Mouse (Mus musculus): Measurements from ENCODE around the gene Uhrf1. TPM values are rescaled to one million over a fixed set of nuclear protein-coding genes. Genes with fewer than 3 reads are reported as not detected.

Gene Uhrf1
- polyA plus RNA-seq, 1 experiment from 2014 or later: 74.8 TPM

- ATAC-seq (ENCODE audit: low read depth) (no peak), DNase-seq (ENCODE audit: low spot score) (no peak)
- H3K27me3 ChIP-seq (replicated peaks; ENCODE audit: control insufficient read depth, insufficient read depth, low read length): no peaks in the 10 kb centered on the region
- peak overlapping the region; percentile 77 for H3K27ac ChIP-seq (replicated peaks; ENCODE audit: low read depth, low read length)
- peak overlapping the region; percentile 35 for H3K4me3 ChIP-seq (ENCODE audit: low read depth, low read length)
- H3K9ac ChIP-seq (ENCODE audit: low read depth, low read length): peak overlapping the region; percentile 55
- 72% methylated on average over 3 of the region's 3 CpGs for WGBS
- H3K9me3 ChIP-seq (ENCODE audit: control insufficient read depth, low read length): no peaks in the 10 kb centered on the region
- H3K4me2 ChIP-seq (ENCODE audit: low read depth, low read length): peak overlapping the region; percentile 66
- H3K4me1 ChIP-seq (ENCODE audit: control insufficient read depth, insufficient read depth, low read length): no peaks in the 10 kb centered on the region
- H3K36me3 ChIP-seq (ENCODE audit: control insufficient read depth, insufficient read depth, low read length): peaks cover 12% of the 10 kb centered on the region; the same call in 1 of the 2 replicates
These were observed 33.4 kb upstream of the Uhrf1 start for GRCm38 (mm10) chr17:56269741-56270140.

DNA sequence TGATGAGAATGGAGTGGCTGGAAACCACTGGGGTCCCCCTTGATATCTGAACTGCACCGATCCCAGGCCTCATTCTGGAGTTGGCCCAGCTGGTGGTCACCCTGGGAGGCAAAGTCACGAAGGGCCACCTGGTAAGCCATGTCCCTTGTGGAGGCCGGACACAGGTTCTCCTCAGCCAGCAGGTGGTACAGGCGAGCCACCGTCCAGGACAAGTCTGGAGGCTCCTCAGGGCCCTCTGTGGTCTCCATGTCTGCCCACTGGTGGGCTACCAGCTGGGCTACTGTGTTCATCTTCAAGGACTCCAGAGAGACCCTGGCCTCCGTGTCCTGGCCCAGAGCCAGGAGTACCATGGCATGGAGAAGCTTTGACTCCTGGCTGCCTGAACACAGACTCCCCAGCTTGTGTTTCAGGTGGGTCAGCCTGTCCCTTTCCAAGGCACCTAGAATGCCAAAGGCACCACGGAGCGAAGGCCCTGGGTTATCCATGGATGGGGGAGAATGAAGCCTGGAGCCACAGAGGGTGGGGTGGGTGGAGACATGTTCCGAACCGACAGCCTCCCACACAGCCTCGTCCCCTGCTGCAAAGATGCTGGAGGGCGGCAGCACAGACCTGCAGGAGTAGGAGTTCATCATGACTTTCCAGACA, 31.4 kb upstream of the Uhrf1 start:
- WGBS: 80% methylated on average over 10 of the region's 12 CpGs

DNA sequence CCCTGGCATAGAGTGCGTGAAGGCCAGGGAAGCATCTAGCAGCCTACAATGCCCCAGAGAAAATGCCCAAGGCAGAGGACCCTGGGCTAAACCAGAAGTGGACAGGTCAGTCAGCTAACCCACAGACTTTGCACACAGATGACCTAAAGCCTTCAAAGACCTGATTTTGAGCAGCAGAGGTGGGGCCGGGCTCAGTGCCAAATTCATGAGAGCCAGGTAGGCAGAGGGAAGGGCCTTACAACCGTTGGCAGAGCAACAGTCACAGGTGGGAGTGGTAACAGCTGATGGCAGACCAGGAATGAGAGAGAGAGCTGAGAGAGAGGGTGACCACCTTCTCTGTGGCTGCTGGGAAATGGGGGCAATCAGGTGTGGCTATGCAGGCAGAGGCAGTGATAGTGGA, 30.5 kb upstream of the Uhrf1 start:
- H3K9me3 ChIP-seq (ENCODE audit: control insufficient read depth, low read length): no peaks in the 10 kb centered on the region
- no peak overlapping the region for H3K4me3 ChIP-seq (ENCODE audit: low read depth, low read length)
- 0 out of 2 replicates have a peak, but pooled peaks cover 2% of the 10 kb centered on the region for H3K4me1 ChIP-seq (ENCODE audit: control insufficient read depth, insufficient read depth, low read length)
- peaks cover 12% of the 10 kb centered on the region; the same call in 1 of the 2 replicates for H3K36me3 ChIP-seq (ENCODE audit: control insufficient read depth, insufficient read depth, low read length)
- H3K27ac ChIP-seq (replicated peaks; ENCODE audit: low read depth, low read length): no peak overlapping the region
- WGBS: 77% methylated on average over 3 of the region's 3 CpGs
- no peaks in the 10 kb centered on the region for H3K27me3 ChIP-seq (replicated peaks; ENCODE audit: control insufficient read depth, insufficient read depth, low read length)
- no peak overlapping the region for H3K9ac ChIP-seq (ENCODE audit: low read depth, low read length)
- H3K4me2 ChIP-seq (ENCODE audit: low read depth, low read length): no peak overlapping the region
- DNase-seq (ENCODE audit: low spot score): no peak
- no peak for ATAC-seq (ENCODE audit: low read depth)

More for the DNA sequence above, 31.4 kb upstream of the Uhrf1 start:
- Histone ChIP-seq H3K27me3 (replicated peaks; ENCODE audit: control insufficient read depth, insufficient read depth, low read length) (no peaks in the 10 kb centered on the region), H3K9ac (ENCODE audit: low read depth, low read length) (no peak overlapping the region), H3K9me3 (ENCODE audit: control insufficient read depth, low read length) (no peaks in the 10 kb centered on the region), H3K4me2 (ENCODE audit: low read depth, low read length) (no peak overlapping the region), H3K4me1 (ENCODE audit: control insufficient read depth, insufficient read depth, low read length) (no peaks in the 10 kb centered on the region), H3K27ac (replicated peaks; ENCODE audit: low read depth, low read length) (no peak overlapping the region), H3K4me3 (ENCODE audit: low read depth, low read length) (no peak overlapping the region), H3K36me3 (ENCODE audit: control insufficient read depth, insufficient read depth, low read length) (peaks cover 12% of the 10 kb centered on the region; the same call in 1 of the 2 replicates)
- ATAC-seq (ENCODE audit: low read depth) (no peak), DNase-seq (ENCODE audit: low spot score) (no peak)

GRCm38 (mm10) chr17:56273482-56273881, 29.6 kb upstream of the Uhrf1 start:
- Histone ChIP-seq H3K36me3 (ENCODE audit: control insufficient read depth, insufficient read depth, low read length) (peaks cover 19% of the 10 kb centered on the region), H3K9ac (ENCODE audit: low read depth, low read length) (no peak overlapping the region), H3K4me3 (ENCODE audit: low read depth, low read length) (no peak overlapping the region), H3K27ac (replicated peaks; ENCODE audit: low read depth, low read length) (no peak overlapping the region), H3K27me3 (replicated peaks; ENCODE audit: control insufficient read depth, insufficient read depth, low read length) (no peaks in the 10 kb centered on the region), H3K9me3 (ENCODE audit: control insufficient read depth, low read length) (no peaks in the 10 kb centered on the region), H3K4me2 (ENCODE audit: low read depth, low read length) (no peak overlapping the region), H3K4me1 (ENCODE audit: control insufficient read depth, insufficient read depth, low read length) (0 out of 2 replicates have a peak, but pooled peaks cover 5% of the 10 kb centered on the region)
- ATAC-seq (ENCODE audit: low read depth) (no peak), DNase-seq (ENCODE audit: low spot score) (no peak)
- WGBS: 76% methylated on average over 7 of the region's 7 CpGs

DNA sequence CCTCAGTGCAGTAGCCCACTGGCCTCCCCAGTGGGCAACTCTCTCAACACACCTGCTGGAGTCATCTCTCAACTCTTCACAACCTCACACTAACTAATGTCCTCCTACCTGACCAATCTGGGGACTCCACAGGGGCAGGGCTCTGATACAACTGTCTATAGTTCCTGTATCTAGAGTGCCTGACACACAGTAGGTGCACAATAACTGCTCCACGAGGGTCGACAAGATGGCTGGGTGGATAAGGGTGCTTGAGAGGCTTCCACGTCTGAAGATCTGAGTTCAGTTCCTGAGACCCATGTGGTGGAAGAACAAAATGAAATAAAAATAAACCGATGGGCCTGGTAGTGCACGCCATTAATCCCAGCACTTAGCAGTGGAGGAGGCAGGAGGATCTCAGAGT, 29.1 kb upstream of the Uhrf1 start:
- Histone ChIP-seq H3K9ac (ENCODE audit: low read depth, low read length) (no peak overlapping the region), H3K4me3 (ENCODE audit: low read depth, low read length) (no peak overlapping the region), H3K36me3 (ENCODE audit: control insufficient read depth, insufficient read depth, low read length) (peaks cover 25% of the 10 kb centered on the region), H3K4me1 (ENCODE audit: control insufficient read depth, insufficient read depth, low read length) (0 out of 2 replicates have a peak, but pooled peaks cover 5% of the 10 kb centered on the region), H3K27ac (replicated peaks; ENCODE audit: low read depth, low read length) (no peak overlapping the region), H3K27me3 (replicated peaks; ENCODE audit: control insufficient read depth, insufficient read depth, low read length) (no peaks in the 10 kb centered on the region), H3K4me2 (ENCODE audit: low read depth, low read length) (no peak overlapping the region), H3K9me3 (ENCODE audit: control insufficient read depth, low read length) (no peaks in the 10 kb centered on the region)
- 94% methylated on average over 5 of the region's 5 CpGs for WGBS
- ATAC-seq (ENCODE audit: low read depth) (no peak), DNase-seq (ENCODE audit: low spot score) (no peak)

DNA sequence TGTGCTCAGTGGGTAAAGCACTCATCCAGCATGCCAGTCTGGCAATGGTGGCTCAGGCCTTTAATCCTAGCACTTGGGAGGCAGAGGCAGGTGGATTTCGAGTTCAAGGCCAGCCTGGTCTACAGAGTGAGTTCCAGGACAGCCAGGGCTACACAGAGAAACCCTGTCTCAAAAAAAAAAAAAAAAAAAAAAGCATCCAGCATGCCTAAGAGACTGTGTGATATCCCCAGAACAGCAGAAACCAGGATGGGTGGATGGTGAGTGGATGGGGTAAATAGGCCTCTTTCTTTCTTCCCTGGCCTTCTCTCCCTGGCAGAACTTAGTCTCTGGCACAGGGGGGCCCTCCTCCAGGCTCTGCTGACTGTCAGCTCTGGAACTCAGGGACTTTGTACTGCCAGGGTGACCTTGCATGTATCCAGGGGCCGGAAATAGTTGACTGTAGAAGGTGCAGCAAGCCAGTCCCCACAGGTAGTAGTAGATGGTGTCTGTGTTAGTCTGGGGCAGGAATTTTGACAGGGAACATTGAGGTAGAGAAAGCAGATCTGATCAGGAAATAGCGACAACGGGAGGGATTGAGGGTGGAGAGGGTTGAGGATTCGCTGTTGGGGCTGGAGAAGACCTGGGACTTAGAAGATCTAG, 27.2 kb upstream of the Uhrf1 start:
- DNase-seq (ENCODE audit: low spot score): no peak
- H3K36me3 ChIP-seq (ENCODE audit: control insufficient read depth, insufficient read depth, low read length): peaks cover 36% of the 10 kb centered on the region
- 21% methylated on average over 5 of the region's 5 CpGs for WGBS
- H3K4me3 ChIP-seq (ENCODE audit: low read depth, low read length): peak overlapping the region; percentile 52
- peak overlapping the region; percentile 91 for H3K27ac ChIP-seq (replicated peaks; ENCODE audit: low read depth, low read length)
- no peak for ATAC-seq (ENCODE audit: low read depth)
- H3K4me1 ChIP-seq (ENCODE audit: control insufficient read depth, insufficient read depth, low read length): 0 out of 2 replicates have a peak, but pooled peaks cover 5% of the 10 kb centered on the region
- peak overlapping the region; percentile 73 for H3K4me2 ChIP-seq (ENCODE audit: low read depth, low read length)
- peak overlapping the region; percentile 74 for H3K9ac ChIP-seq (ENCODE audit: low read depth, low read length)
- no peaks in the 10 kb centered on the region for H3K27me3 ChIP-seq (replicated peaks; ENCODE audit: control insufficient read depth, insufficient read depth, low read length)
- no peaks in the 10 kb centered on the region for H3K9me3 ChIP-seq (ENCODE audit: control insufficient read depth, low read length)

GRCm38 (mm10) chr17:56276643-56277566, 26.2 kb upstream of the Uhrf1 start, which contains the start of gene Ticam1:
TSS of gene Ticam1 (minus strand) at chr17:56276786.
- ATAC-seq (ENCODE audit: low read depth) (peak; percentile 95), DNase-seq (ENCODE audit: low spot score) (peak; percentile 98)
- Histone ChIP-seq H3K4me2 (ENCODE audit: low read depth, low read length) (peak within 1 kb of the TSS; percentile 73), H3K4me3 (ENCODE audit: low read depth, low read length) (peak within 1 kb of the TSS; percentile 52), H3K9me3 (ENCODE audit: control insufficient read depth, low read length) (no peaks in the 10 kb centered on the region), H3K36me3 (ENCODE audit: control insufficient read depth, insufficient read depth, low read length) (peaks cover 41% of the 10 kb centered on the region), H3K4me1 (ENCODE audit: control insufficient read depth, insufficient read depth, low read length) (0 out of 2 replicates have a peak, but pooled peaks cover 5% of the 10 kb centered on the region), H3K27me3 (replicated peaks; ENCODE audit: control insufficient read depth, insufficient read depth, low read length) (no peaks in the 10 kb centered on the region), H3K9ac (ENCODE audit: low read depth, low read length) (peak within 1 kb of the TSS; percentile 74), H3K27ac (replicated peaks; ENCODE audit: low read depth, low read length) (peak within 1 kb of the TSS; percentile 91)
- 7% methylated on average over 11 of the region's 21 CpGs for WGBS

DNA sequence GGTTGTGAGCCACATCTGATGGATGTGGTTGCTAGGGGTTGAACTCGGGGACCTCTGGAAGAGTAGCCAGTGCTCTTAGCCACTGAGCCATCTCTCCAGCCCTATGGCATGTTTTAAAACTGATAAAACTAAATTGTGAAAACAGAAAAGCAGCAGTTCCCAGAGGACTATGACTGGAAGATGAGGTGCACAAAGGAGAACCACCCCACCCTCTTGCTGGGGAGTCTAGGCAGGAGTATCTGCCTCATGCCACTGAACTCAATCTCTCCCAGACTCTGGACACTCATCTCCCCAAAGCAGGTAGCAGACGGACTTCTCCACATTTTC, 25.6 kb upstream of the Uhrf1 start:
- no peaks in the 10 kb centered on the region for H3K27me3 ChIP-seq (replicated peaks; ENCODE audit: control insufficient read depth, insufficient read depth, low read length)
- H3K36me3 ChIP-seq (ENCODE audit: control insufficient read depth, insufficient read depth, low read length): peaks cover 42% of the 10 kb centered on the region
- peak overlapping the region; percentile 52; the same call in 1 of the 2 replicates for H3K4me3 ChIP-seq (ENCODE audit: low read depth, low read length)
- ATAC-seq (ENCODE audit: low read depth) (no peak), DNase-seq (ENCODE audit: low spot score) (no peak)
- peak overlapping the region; percentile 73 for H3K4me2 ChIP-seq (ENCODE audit: low read depth, low read length)
- WGBS: 47% methylated on average over 2 of the region's 2 CpGs
- H3K4me1 ChIP-seq (ENCODE audit: control insufficient read depth, insufficient read depth, low read length): 0 out of 2 replicates have a peak, but pooled peaks cover 5% of the 10 kb centered on the region
- no peaks in the 10 kb centered on the region for H3K9me3 ChIP-seq (ENCODE audit: control insufficient read depth, low read length)
- H3K9ac ChIP-seq (ENCODE audit: low read depth, low read length): peak overlapping the region; percentile 74; the same call in 1 of the 2 replicates
- H3K27ac ChIP-seq (replicated peaks; ENCODE audit: low read depth, low read length): peak overlapping the region; percentile 91

Data from embryonic facial prominence, embryonic 14.5 days (tissue).